Mouse (Mus musculus) Patski (cell line): ENCODE measurements around the gene Ccdc92. TPM values are rescaled to one million over a fixed set of nuclear protein-coding genes. Genes with fewer than 3 reads are reported as not detected.

Source experiments
- ATAC-seq: fragments of 100-300 bp; one replicate; pipeline ENCODE4 v1.8.0; 2021
- CTCF ChIA-PET: fragments of 350-600 bp; sonication (Branson Sonifier 250); formaldehyde crosslinking; loops from one replicate; lab custom pipeline; 2022; ENCODE audit warnings: inconsistent platforms; lab: Charles Lee
- POLR2A ChIA-PET: fragments of 350-600 bp; sonication (Branson Sonifier 250); formaldehyde crosslinking; loops from one replicate; lab custom pipeline; 2022; ENCODE audit warnings: antibody characterized with exemption, inconsistent platforms; lab: Charles Lee
- DNase-seq: peaks from one replicate; pipeline ENCODE4 v3.0.0-alpha.2; 2011; ENCODE audit warnings: low read depth, low spot score
- H3K27me3 ChIP-seq: fragments of 371-371 bp; one replicate; pipeline ENCODE4 v1.5.1; 2021
- CTCF ChIP-seq: fragments of 100-300 bp; IDR thresholded peaks from one replicate; pipeline ENCODE4 v1.5.1; 2021
- in situ Hi-C: fragments of 300-500 bp; cut with MboI; formaldehyde crosslinking; loops from 3 replicates; pipeline ENCODE4 v1.11.1; 2018; ENCODE audit warnings: low pct_unique_long_range_greater_than_20kb, mixed read lengths
- polyA plus RNA-seq: library from polyadenylated mRNA; unstranded; gene quantifications from one replicate; pipeline ENCODE4 v1.2.3, GENCODE M21; 2021

The Ccdc92 gene
- polyA plus RNA-seq, 1 experiment from 2014 or later = 26.5 TPM

DNA sequence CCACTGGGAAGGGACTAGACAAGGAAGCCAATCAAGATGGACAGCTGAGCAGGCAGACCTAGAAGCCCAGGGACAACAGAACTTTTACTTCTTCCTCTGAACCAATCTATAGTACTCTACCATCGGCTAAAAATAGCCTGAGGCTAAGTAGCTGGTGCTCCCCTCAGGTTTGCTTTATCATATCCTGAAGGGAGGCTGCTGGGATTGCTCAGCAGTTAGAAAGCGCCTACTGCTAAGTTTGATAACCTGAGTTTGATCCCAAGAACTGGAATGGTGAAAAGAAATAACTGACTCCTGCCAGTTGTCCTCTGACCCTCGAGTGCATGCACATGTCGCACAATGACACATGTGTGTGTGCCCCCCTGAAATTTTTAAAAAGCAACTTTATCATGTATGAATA, 17.3 kb downstream of the Ccdc92 start:
- no peak for ATAC-seq
- TF ChIP-seq CTCF = no peak
- no peaks in the 10 kb centered on the region for H3K27me3 ChIP-seq
- POLR2A ChIA-PET = interaction anchor here (0.6 kb wide), 1 partner anchor 1383 kb away, joined by 4 read pairs; no protein-coding TSS in a partner anchor
- no peak for DNase-seq
- in situ Hi-C loops = no loop called here
- CTCF ChIA-PET = interaction anchor here (1.5 to 2.3 kb wide), 2 partner anchors 10 to 23 kb away, joined by 6 to 7 read pairs; no protein-coding TSS in a partner anchor

DNA sequence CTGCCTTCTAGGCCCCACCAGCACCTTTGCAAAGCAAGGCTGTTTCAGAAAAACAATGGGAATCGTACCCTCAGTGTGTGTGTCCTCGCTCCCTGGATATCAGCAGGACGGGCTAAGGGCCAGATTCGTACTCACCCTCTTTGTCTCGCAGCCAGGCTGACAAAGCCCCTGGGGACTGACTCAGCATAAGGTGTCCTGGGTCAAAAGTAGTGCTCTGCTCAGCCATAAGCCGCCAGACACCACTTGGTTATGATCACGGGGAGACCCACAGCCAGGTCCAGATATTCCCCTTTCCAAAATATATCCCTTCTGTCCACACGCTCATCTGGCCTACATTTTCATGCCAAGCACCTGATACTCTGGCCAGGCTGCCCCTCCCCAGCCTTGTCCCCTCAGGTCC, 18.8 kb downstream of the Ccdc92 start:
- ChIA-PET CTCF (interaction anchor here (1.0 to 2.3 kb wide), 4 partner anchors 9 to 66 kb away, joined by 3 to 7 read pairs (median 4); no protein-coding TSS in a partner anchor), POLR2A (no interaction called here)
- ATAC-seq (no peak), DNase-seq (no peak)
- in situ Hi-C loops = no loop called here
- no peaks in the 10 kb centered on the region for H3K27me3 ChIP-seq
- TF ChIP-seq CTCF = no peak

DNA sequence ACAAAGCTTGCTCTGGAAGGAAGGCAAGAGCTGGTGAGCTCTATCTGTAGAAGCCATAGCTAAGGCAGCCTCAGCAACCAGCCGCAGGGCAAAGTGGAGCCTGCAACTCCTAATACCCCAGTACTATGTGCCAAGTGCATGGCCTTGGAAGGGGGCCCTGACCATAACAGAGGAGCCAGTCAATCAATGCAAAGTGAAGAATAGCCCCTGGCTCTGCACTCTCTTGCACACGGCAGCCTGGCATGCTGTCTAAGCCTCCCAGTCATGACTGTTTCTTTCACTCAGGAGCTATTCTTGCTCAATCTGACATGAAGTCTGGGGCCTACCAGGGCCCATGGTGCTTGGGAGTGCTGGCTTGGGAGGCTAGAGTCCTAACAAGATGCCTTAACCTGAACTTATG, 21.6 kb downstream of the Ccdc92 start:
- no peaks in the 10 kb centered on the region for H3K27me3 ChIP-seq
- in situ Hi-C loops = no loop called here
- no peak for TF ChIP-seq CTCF
- no peak for DNase-seq
- no peak for ATAC-seq
- CTCF ChIA-PET = no interaction called here
- POLR2A ChIA-PET = no interaction called here

DNA sequence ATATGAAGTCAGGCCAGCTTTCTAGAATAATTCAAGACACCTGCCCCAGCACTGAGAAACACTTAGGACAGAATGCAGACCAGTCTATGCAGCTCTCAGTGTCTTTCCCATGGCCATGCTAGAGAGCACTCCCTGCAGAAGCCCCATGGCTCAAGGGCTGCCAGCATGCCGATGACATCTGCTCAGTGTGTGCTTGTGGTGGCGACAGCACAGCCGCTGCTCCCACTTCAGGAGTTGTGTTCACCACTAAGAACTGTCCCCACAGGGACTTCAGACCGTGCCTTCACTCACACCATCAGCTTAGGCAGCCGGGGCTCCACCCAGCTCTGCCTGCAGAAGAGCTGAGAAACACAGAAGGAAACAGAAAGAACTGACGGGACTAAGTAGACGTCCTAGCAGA, 22.0 kb downstream of the Ccdc92 start:
- in situ Hi-C loops = no loop called here
- H3K27me3 ChIP-seq = no peaks in the 10 kb centered on the region
- DNase-seq (no peak), ATAC-seq (no peak)
- POLR2A ChIA-PET = no interaction called here
- TF ChIP-seq CTCF = no peak
- CTCF ChIA-PET = no interaction called here

DNA sequence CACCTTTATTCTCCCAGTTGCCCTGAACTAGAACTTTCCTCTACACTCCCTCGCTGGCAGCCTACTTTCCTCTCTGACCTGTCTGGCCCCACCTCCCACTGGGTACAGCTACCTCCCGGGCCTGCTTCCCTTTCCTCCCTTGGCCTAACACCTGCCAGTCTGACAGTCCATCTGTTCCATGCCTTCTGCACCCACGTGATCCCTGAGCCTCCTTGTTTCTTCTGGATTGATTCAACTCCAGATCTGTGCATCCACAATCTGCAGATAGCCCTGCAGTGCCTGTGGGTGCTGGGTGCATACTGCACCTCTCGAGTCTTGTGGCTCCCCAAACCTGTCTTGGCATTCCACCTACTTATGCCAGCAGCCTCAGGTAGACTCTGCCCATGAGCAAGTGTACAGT, 25.6 kb downstream of the Ccdc92 start:
- ChIA-PET POLR2A (no interaction called here), CTCF (no interaction called here)
- in situ Hi-C loops = no loop called here
- no peak for TF ChIP-seq CTCF
- DNase-seq = no peak
- no peak for ATAC-seq
- no peaks in the 10 kb centered on the region for H3K27me3 ChIP-seq

DNA sequence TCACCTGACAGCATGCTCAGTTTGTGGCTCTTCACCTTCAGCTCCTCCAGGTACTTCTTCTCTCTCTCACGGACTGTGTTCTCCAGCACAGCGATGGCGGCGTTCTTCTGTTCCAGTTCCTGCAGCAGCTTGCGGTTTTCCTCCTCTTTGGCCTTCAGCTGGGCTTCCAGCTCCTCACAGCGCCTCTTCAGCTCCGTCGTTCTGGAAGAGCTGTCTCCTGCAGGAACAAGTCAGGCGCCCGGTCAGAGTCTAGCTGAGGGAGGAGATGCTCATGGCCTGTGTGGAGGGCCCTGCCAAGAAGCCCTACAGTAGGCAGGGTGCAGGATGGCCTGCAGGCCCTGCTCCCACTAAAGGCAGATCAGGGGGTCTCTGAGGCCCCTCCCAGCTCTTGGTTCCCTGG, 26.1 kb downstream of the Ccdc92 start:
- CTCF ChIA-PET = interaction anchor here (1.6 kb wide), 1 partner anchor 19 kb away, joined by 4 read pairs; no protein-coding TSS in a partner anchor
- POLR2A ChIA-PET = no interaction called here
- no peak for TF ChIP-seq CTCF
- in situ Hi-C loops = no loop called here
- no peaks in the 10 kb centered on the region for H3K27me3 ChIP-seq
- DNase-seq = no peak
- ATAC-seq = no peak

DNA sequence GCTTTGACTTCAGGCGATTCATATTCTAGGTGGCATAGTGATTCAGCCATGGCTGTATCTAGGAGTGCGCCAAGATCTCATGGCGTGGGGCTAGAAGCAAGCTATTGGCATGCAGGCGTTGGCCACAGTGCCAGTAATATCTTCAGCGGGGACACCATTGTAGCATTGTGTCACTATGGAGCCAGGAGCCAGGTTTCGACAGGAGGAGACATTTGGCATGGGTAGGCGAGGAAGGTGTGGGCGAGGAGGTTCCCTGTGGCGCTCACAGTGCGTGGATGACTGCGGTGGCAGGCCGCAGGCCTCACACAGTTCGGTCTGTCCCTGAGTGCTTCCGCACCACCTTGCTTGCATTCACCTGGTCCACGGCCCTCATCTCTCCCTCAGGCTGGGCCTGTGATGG, 27.0 kb downstream of the Ccdc92 start:
- H3K27me3 ChIP-seq = no peaks in the 10 kb centered on the region
- POLR2A ChIA-PET = no interaction called here
- in situ Hi-C loops = no loop called here
- TF ChIP-seq CTCF = no peak
- CTCF ChIA-PET = interaction anchor here (1.3 to 1.6 kb wide), 2 partner anchors 8 to 20 kb away, joined by 4 read pairs; no protein-coding TSS in a partner anchor
- ATAC-seq (no peak), DNase-seq (no peak)

DNA sequence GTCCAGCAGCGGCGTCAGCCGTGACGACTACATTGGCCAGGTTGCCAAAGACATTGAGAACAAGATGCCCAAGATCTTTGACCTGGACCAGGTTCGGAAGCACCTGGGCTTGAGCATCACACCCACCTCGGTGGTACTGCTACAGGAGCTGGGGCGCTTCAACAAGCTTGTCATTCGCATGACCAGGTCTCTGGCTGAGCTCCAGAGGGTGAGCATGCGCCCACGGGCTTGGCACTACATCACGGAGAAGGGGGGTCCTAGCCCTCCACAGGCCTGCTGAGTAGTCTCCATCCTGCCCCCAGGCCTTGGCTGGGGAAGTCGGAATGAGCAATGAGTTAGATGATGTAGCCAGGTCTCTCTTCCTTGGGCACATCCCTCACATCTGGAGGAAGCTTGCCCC, 31.9 kb downstream of the Ccdc92 start:
- CTCF ChIA-PET = interaction anchor here (1.4 kb wide), 1 partner anchor 24 kb away, joined by 3 read pairs; no protein-coding TSS in a partner anchor
- ATAC-seq (peak; percentile 6), DNase-seq (no peak)
- no peaks in the 10 kb centered on the region for H3K27me3 ChIP-seq
- no peak for TF ChIP-seq CTCF
- in situ Hi-C loops = no loop called here
- POLR2A ChIA-PET = no interaction called here

DNA sequence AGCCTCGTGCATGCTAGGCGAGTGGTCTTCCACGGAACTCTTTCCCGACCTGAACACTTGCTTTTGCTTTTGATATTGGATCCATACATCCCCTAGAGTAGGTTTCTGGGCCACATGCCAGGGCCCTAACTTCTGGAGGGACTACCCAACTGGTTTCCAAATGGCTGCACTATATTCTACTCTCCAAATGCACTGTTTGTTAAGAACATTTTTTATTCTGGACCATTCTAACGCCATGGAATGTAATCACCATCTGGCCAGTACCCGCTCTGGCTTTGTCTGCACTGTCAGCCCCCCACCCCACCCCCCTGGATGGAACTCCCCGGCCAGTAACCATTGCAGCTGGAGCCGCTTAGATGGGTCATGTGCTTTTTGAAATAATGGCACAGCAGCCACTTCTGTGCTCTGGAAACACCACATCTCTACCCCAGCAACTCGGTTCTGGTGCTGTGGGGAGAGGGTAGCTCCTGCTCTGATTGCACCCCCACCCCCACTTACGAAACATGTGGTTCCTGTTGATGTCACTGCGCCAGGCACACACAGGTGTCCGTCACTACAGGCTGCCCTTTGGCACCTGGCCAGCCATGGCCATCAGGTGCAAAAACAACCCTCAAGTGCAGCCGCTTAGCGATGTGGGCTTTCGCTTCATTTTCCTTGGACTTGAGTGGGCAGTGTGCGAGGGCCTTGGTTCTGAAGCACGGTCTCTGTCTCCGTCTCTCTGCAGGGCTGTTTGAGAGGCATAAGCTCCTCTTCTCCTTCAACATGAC, 39.9 kb downstream of the Ccdc92 start:
- DNase-seq (no peak), ATAC-seq (no peak)
- no peak for TF ChIP-seq CTCF
- H3K27me3 ChIP-seq = no peaks in the 10 kb centered on the region
- CTCF ChIA-PET = no interaction called here
- POLR2A ChIA-PET = no interaction called here
- in situ Hi-C loops = no loop called here

DNA sequence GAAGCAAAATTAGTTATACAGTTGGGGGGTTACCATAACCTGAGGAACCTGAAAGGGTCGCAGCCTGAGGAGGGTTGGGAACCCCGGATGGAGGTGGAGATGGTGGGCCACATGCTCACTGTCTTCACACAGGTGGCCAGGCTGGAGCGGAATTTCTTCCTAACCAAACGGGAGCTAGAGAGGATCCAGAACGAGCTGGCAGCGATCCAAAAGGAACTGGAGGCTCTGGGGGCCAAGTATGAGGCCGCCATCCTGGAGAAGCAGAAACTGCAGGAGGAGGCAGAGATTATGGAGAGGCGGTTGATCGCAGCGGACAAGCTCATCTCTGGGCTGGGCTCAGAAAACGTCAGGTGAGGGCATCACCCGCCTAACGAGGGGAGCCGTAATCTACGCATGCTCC, 45.2 kb downstream of the Ccdc92 start:
- ChIA-PET CTCF (no interaction called here), POLR2A (no interaction called here)
- H3K27me3 ChIP-seq = no peaks in the 10 kb centered on the region
- ATAC-seq (no peak), DNase-seq (no peak)
- in situ Hi-C loops = no loop called here
- no peak for TF ChIP-seq CTCF

DNA sequence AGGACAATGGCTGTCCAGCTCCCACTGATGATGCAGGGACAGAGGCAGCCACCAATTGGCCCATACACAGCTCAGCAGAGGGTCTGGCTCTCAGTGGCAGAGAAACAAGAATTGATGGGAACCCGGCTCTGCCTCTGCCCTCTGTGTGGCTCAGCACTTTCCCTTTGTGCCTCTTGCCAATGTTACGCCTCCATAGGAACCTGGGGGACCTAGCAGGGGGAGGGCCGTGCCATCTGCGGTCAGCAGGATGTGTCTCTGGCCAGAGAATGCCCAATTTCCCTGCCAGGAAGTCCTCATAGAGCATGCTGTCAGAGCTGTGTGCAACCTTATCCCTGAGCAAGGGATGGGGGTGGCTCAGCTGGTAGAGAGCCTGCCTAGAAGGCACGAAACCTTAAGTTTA, 47.4 kb downstream of the Ccdc92 start:
- POLR2A ChIA-PET = no interaction called here
- CTCF ChIA-PET = no interaction called here
- no peak for TF ChIP-seq CTCF
- no peak for DNase-seq
- H3K27me3 ChIP-seq = no peaks in the 10 kb centered on the region
- in situ Hi-C loops = no loop called here
- peak; percentile 33 for ATAC-seq
